In the genomic region with DNA sequence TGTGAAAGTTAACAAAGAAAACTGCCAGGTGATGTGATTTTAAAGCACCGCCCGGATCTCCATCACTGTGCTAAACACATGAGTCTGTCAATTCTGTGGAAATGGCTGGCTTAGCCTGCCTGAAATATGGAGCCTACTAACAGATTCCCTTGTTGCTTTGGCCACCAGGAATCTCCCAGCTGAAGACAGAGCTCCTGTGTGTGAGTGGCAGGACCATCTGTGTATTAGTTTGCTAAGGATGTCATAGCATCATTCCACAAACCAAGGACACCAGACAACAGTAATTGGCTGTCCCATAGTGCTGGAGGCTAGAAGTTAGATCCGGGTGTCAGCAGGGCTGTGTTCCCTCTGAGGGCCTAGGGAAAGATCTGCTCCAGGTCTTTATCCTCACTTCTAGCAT, we compare ENCODE assay signal across 16 mouse cellular contexts. TPM values are rescaled to one million over a fixed set of nuclear protein-coding genes. Genes with fewer than 3 reads are reported as not detected.
DNase-seq lines count a peak whose midpoint lies in the region; TF ChIP-seq lines count a peak whose summit lies in the region.
"Had no signal": no experiment of that assay in that cellular context is flagged by ENCODE, and none has a peak within 500 bp of the region (broad histone marks: within the 10 kb centered on the region; RNA-seq: fewer than 3 reads in every experiment).

No protein-coding gene starts in this region.

- no peak overlapping the region for H3K4me2 ChIP-seq in myocyte (ENCODE audit: low read depth)

- no peak overlapping the region for H3K4me3 ChIP-seq in C2C12 (ENCODE audit: insufficient read depth, poor library complexity, severe bottlenecking)
- H3K4me3 ChIP-seq in myocyte = no peak overlapping the region

- H3ac ChIP-seq in C2C12 (ENCODE audit: control insufficient read depth, insufficient read length, low read depth) (no peak overlapping the region), myocyte (ENCODE audit: control insufficient read depth, insufficient read length) (no peak overlapping the region)

- H3K27me3 ChIP-seq in C2C12 (ENCODE audit: control insufficient read depth, insufficient read depth, insufficient read length) (no peaks in the 10 kb centered on the region), myocyte (ENCODE audit: control insufficient read depth, insufficient read depth, insufficient read length) (no peaks in the 10 kb centered on the region)

- no peaks in the 10 kb centered on the region for H3K79me2 ChIP-seq in C2C12 (ENCODE audit: control insufficient read depth, insufficient read depth)
- no peaks in the 10 kb centered on the region for H3K79me2 ChIP-seq in myocyte (ENCODE audit: control insufficient read depth, insufficient read depth)

- no peak for TF ChIP-seq CTCF in C2C12 (IDR thresholded peaks at IDR 0.05; ENCODE audit: control insufficient read depth, insufficient read depth, insufficient read length)

- H3K36me3 ChIP-seq in C2C12 (ENCODE audit: control insufficient read depth, insufficient read depth) (no peaks in the 10 kb centered on the region), myocyte (ENCODE audit: control insufficient read depth, insufficient read depth) (no peaks in the 10 kb centered on the region)
- H3K36me3 ChIP-seq: G1E had no signal

- DNase-seq in cerebellum, adult 11-12 months = no peak
- DNase-seq in left cerebral cortex, adult 11 months (ENCODE audit: low spot score) = no peak
- DNase-seq: adrenal gland, adult 2 months; adrenal gland, adult 8-10 months; adrenal gland, postnatal 10 days; adrenal gland, postnatal 14 days; adrenal gland, postnatal 25 days; adrenal gland, postnatal 36 days; B cell, adult 2 months; cerebellum, adult 11 months; cerebellum, adult 18-20 months; cerebellum, adult 2 months; cerebellum, adult 8-10 months had no signal

- no peaks in the 10 kb centered on the region for H3K79me3 ChIP-seq in C2C12 (ENCODE audit: low read depth)

- no peak for TF ChIP-seq POLR2A in myocyte (IDR thresholded peaks at IDR 0.05; ENCODE audit: insufficient read length, low read depth)

TF ChIP-seq in C2C12, 6 proteins besides CTCF, POLR2A, EP300 and RAD21:
- TF ChIP-seq MYOD1 (IDR thresholded peaks at IDR 0.05; ENCODE audit: control insufficient read depth, insufficient read length, low read depth) (peak; percentile 55), MAX (IDR thresholded peaks at IDR 0.05) (no peak)

TF ChIP-seq in myocyte, 11 proteins besides CTCF, POLR2A, EP300 and RAD21:
- no peak for TF ChIP-seq CEBPB (IDR thresholded peaks at IDR 0.05; ENCODE audit: insufficient read depth, poor library complexity, severe bottlenecking)
- no peak for TF ChIP-seq SRF (IDR thresholded peaks at IDR 0.05; ENCODE audit: control insufficient read depth, insufficient read length, low read depth)
- TF ChIP-seq MYOD1 (IDR thresholded peaks at IDR 0.05; ENCODE audit: control insufficient read depth in 1 of 3, insufficient read length in 2 of 3, low read depth in 2 of 3) = peak; percentile 44 to 81 (median 52)
TF ChIP-seq in myocyte: peak in this region for 1.

RNA-seq across cellular contexts. Expression of a gene that starts 29.4 kb away (rescaled TPM):
- polyA plus RNA-seq in C2C12 (2012; fragmentation: generic; extraction: Trizol) (4.7 TPM), myocyte (2012; fragmentation: generic; extraction: Trizol) (4.5 TPM)

RNA-seq across cellular contexts. Expression of a gene that starts 29.4 kb away (rescaled TPM):
- polyA plus RNA-seq in C2C12 (2012; fragmentation: generic; extraction: Trizol) (57.3 TPM), myocyte (2012; fragmentation: generic; extraction: Trizol) (21.2 TPM)

RNA-seq across cellular contexts. Expression of a gene that starts 31.2 kb away (rescaled TPM):
- polyA plus RNA-seq in C2C12 (2012; fragmentation: generic; extraction: Trizol) (39.7 TPM), myocyte (2012; fragmentation: generic; extraction: Trizol) (13.8 TPM)
- polyA plus RNA-seq: G1E had no signal
